Mouse (Mus musculus) left cerebral cortex, adult 8-10 months (tissue): ENCODE data around the gene Pcp2. TPM values are rescaled to one million over a fixed set of nuclear protein-coding genes. Genes with fewer than 3 reads are reported as not detected.

ENCODE experiments used
- DNase-seq, 2 experiments: peaks; one replicate each; pipeline ENCODE4 v3.0.0; 2022; ENCODE audit warnings: low spot score in 2 of 2
- total RNA-seq, 4 experiments: library from RNA; stranded (reverse); gene quantifications; 2 replicates each; pipeline ENCODE4 v1.2.4; 2022

The Pcp2 gene
- total RNA-seq, result not detected

GRCm38 (mm10) chr8:3625445-3625844 lies at the start of gene Pcp2:
Pcp2 (minus strand) TSS chr8:3625545.
- DNase-seq, result no peak

DNA sequence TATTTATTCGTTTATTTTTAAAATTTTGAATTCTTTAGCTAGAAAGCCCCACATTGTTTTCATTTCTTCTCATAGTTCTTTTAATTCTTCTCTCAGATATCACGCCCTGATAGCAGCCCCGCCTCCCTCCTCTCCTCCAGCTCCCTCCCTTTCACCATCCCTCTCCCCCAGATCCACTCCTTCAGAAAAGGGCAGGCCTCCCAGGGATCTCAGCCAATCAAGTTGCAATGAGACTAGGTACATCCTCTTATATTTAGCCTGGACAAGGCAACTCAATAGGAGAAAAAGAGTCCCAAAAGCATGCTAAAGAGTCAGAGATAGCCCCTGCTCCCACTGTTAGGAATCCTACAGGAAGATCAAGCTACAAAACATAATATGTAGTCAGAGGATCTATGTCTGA lies 49.3 kb upstream of the Pcp2 start:
- DNase-seq, result no peak

DNA sequence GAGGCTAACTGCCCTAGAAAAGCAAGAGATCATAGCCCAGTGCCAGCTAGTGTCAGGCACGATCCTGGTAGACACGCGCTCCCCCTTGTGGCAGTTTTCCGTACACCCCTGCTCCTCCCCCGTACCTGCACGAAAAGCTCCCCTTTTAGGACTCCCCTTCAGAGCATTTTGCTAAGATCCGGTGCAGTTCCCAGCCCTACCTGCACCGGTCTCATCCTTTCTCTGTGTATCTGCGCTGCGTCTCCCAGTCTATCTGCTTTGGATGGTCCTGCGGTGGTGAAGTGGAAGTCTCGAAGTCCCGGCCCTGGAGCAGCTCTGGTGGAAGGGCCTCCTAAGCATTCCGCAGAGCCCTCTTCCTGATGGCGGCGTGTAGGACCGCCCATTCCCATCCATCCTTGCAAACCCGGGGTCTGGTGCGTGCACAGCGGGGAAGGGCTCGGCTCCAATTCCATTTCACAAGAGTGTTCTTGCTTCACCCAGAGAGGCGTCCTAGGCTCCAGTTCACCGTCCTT lies 46.7 kb upstream of the Pcp2 start, which contains the start of gene Fcor:
Gene Fcor (minus strand): TSS at position 383 of the 512 bp plus-strand sequence.
- peak; percentile 74 to 88 for DNase-seq

DNA sequence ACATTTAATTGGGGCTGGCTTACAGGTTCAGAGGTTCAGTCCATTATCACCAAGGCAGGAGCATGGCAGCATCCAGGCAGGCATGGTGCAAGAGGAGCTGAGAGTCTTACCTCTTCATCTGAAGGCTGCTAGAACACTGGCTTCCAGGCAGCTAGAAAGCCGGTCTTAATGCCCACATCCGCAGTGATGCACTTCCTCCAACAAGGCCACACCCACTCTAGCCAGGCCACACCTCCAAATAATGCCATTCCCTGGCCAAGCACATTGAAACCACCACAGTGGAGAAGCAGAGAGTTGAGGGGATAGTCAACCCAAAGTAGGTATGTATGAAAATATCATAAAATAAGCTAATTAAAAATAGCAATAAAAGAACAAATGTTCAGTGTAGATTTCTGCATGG lies 45.0 kb upstream of the Pcp2 start:
- DNase-seq, result no peak

- no peak for DNase-seq
Measured at GRCm38 (mm10) chr8:3665507-3665906, 40.2 kb upstream of the Pcp2 start, which contains the start of gene Mcemp1. Mcemp1 (plus strand) TSS chr8:3665754.

- DNase-seq, result no peak
Measured at GRCm38 (mm10) chr8:3664405-3664804, 39.1 kb upstream of the Pcp2 start.

- no peak for DNase-seq
Measured at GRCm38 (mm10) chr8:3660889-3661288, 35.5 kb upstream of the Pcp2 start.

DNA sequence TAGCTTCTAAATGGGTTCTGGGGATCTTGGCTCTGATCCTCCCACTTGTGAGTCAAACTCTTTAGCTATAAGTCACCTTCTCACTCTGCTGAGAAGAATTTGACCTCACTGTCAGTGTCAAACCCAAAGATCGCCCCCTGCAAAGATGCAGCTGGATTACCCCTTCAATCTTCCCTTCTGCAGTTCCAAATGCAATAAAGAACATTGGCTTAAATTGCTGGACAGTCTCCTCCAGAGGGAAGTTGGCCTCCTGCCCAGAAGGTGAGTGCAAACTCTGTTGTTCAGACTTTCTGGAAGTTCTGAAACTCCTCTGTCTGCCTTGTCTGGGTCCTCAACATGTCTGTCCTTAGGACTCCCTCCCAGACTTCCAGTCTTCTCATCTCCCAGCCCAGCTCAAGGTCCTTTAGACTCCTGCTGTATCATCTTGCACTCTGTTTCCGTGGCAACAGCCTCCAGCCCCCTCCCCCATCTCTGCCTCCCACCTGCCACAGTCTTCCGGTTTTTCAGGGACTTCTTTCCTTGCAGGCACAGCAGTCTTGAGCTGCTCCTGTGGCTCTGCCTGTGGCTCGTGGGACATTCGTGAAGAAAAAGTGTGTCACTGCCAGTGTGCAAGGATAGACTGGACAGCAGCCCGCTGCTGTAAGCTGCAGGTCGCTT lies 31.5 kb upstream of the Pcp2 start:
- DNase-seq, result no peak

DNA sequence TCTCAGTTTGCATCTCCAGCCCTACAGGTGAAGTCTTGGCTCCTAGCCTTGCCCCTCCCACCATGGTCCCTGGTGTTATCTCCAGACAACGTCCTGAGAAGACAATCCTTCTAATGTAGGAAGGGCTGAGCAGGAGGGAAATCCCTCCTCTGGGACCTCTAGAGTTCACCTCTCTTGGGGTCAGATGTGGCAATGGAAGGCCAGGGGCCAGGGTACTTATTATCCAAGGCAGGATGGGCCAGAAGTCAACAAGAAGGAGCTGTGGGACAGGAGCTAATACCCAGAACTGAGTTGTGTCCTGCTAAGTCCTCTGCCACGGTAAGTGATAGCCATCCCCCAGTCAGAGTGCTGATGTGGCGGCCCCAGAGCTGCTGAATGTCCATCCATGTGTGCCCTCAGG lies 30.2 kb upstream of the Pcp2 start, which contains the start of gene Retn:
Gene Retn (plus strand): TSS at position 245 of the 400 bp plus-strand sequence.
- DNase-seq, result no peak

DNA sequence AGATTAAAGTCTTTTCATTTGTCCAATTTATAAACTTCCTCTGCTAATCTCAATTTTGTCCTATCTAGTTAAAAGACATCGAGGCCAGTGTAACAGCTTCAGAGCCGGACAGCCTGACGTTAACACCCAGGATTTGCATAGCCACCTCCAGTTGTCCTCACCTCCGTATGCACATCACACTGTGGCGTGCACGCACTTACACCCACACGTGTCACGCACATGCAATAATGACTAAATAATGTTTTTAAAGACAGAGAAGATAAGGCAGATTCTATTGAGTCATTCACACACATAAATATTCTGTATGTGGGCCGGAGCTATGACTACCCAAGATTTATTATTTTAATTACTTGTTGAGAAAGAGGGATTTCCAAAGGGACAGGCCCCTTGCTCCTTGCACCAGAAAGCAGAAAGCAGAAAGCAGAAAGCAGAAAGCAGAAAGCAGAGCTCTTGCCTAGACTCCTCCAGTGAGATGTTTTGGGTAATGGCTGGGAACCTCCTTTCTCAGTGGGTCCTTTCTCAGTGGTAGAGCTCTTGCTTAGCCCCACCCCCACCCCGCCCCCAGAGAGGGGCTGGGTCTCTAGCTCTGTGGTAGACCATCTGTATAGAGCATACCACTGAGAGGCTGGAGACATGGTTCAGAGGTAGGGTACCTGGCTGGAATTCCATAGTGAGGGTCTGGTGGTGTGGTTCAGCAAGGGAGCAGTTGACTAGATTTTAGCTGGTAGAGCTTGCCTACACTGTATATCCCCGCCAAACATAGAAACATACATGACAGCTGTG lies 29.6 kb upstream of the Pcp2 start:
- DNase-seq, result no peak

- no peak for DNase-seq
Measured at GRCm38 (mm10) chr8:3652845-3653244, 27.5 kb upstream of the Pcp2 start.

- no peak for DNase-seq
Measured at GRCm38 (mm10) chr8:3648990-3649389, 23.6 kb upstream of the Pcp2 start.

- DNase-seq, result no peak
Measured at GRCm38 (mm10) chr8:3648268-3648667, 22.9 kb upstream of the Pcp2 start.

DNA sequence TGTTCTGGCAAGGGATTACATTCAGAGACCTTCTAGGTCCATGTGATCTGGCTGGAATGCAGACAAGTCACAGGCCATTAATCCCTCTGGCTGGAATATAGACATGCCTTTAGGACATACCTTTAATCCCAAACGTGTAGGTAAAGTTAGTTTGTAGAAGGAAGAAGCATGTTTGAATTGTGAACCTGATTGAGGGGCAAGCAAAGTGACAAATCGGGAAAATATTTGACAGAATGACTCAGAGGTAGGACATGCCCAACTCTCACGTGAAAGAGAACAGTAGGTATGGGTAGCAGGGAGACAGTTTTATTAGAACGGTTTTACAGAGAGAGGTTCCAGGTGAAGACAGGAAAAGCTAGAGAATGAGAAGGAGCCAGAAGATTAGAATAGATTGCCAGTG lies 22.2 kb upstream of the Pcp2 start:
- no peak for DNase-seq

GRCm38 (mm10) chr8:3646824-3647531 lies 21.6 kb upstream of the Pcp2 start:
- DNase-seq, result no peak

- no peak for DNase-seq
Measured at GRCm38 (mm10) chr8:3645804-3646203, 20.5 kb upstream of the Pcp2 start.

- DNase-seq, result no peak
Measured at GRCm38 (mm10) chr8:3631478-3631875, 6.1 kb upstream of the Pcp2 start.

- DNase-seq, result peak; percentile 47 to 73
Measured at GRCm38 (mm10) chr8:3630647-3631477, 5.5 kb upstream of the Pcp2 start, which contains the start of gene Stxbp2. Stxbp2 (plus strand) TSS chr8:3630955.

- DNase-seq, result no peak
Measured at GRCm38 (mm10) chr8:3628014-3628413, 2.7 kb upstream of the Pcp2 start.

- DNase-seq, result no peak
Measured at GRCm38 (mm10) chr8:3626971-3627370, 1.6 kb upstream of the Pcp2 start.

GRCm38 (mm10) chr8:3622119-3622518 lies 3.2 kb downstream of the Pcp2 start:
- no peak for DNase-seq
